ENCODE assay signal across 12 mouse cellular contexts in genomic region chr9:82814536-82814935, GRCm38 (mm10). TPM values are rescaled to one million over a fixed set of nuclear protein-coding genes. Genes with fewer than 3 reads are reported as not detected.
DNase-seq lines count a peak whose midpoint lies in the region; ATAC-seq lines count a peak whose summit lies in the region.
"Had no signal": no experiment of that assay in that cellular context is flagged by ENCODE, and none has a peak within 500 bp of the region (broad histone marks: within the 10 kb centered on the region; RNA-seq: fewer than 3 reads in every experiment).

No protein-coding gene starts in this region.

- ATAC-seq in hindbrain, embryonic 15.5 days (ENCODE audit: low FRiP score, low read depth) = peak; percentile 79; the same call in 1 of the 2 replicates
- no peak for ATAC-seq in hindbrain, embryonic 13.5 days (ENCODE audit: low FRiP score)
- ATAC-seq in forebrain, embryonic 16.5 days = peak; percentile 69; the same call in 1 of the 2 replicates

- H3K36me3 ChIP-seq in hindbrain, embryonic 15.5 days = no peaks in the 10 kb centered on the region
- no peaks in the 10 kb centered on the region for H3K36me3 ChIP-seq in hindbrain, embryonic 13.5 days
- no peaks in the 10 kb centered on the region for H3K36me3 ChIP-seq in forebrain, embryonic 16.5 days (ENCODE audit: control insufficient read depth, insufficient read depth)
- H3K36me3 ChIP-seq: neural tube, embryonic 12.5 days had no signal

- H3K27ac ChIP-seq in hindbrain, embryonic 15.5 days (replicated peaks) = no peak overlapping the region
- H3K27ac ChIP-seq in hindbrain, embryonic 13.5 days = no peak overlapping the region
- H3K27ac ChIP-seq in forebrain, embryonic 16.5 days (ENCODE audit: low read length) = no peak overlapping the region
- H3K27ac ChIP-seq: neural tube, embryonic 12.5 days had no signal

- no peak overlapping the region for H3K4me2 ChIP-seq in hindbrain, embryonic 15.5 days
- H3K4me2 ChIP-seq in hindbrain, embryonic 13.5 days = no peak overlapping the region
- H3K4me2 ChIP-seq in forebrain, embryonic 16.5 days (ENCODE audit: low read length) = no peak overlapping the region
- H3K4me2 ChIP-seq: neural tube, embryonic 12.5 days had no signal

- 50% methylated on average over 3 of the region's 3 CpGs for WGBS in hindbrain, embryonic 15.5 days
- 56% methylated on average over 3 of the region's 3 CpGs for WGBS in hindbrain, embryonic 13.5 days
- 56% methylated on average over 3 of the region's 3 CpGs for WGBS in forebrain, embryonic 16.5 days

- no peaks in the 10 kb centered on the region for H3K4me1 ChIP-seq in hindbrain, embryonic 15.5 days (replicated peaks)
- no peaks in the 10 kb centered on the region for H3K4me1 ChIP-seq in hindbrain, embryonic 13.5 days (replicated peaks)
- H3K4me1 ChIP-seq in forebrain, embryonic 16.5 days (replicated peaks; ENCODE audit: control insufficient read depth, insufficient read depth, low read length) = no peaks in the 10 kb centered on the region
- H3K4me1 ChIP-seq: neural tube, embryonic 12.5 days had no signal

- no peak overlapping the region for H3K4me3 ChIP-seq in hindbrain, embryonic 15.5 days
- no peak overlapping the region for H3K4me3 ChIP-seq in hindbrain, embryonic 13.5 days
- no peak overlapping the region for H3K4me3 ChIP-seq in forebrain, embryonic 16.5 days (replicated peaks; ENCODE audit: low read length)
- H3K4me3 ChIP-seq: neural tube, embryonic 12.5 days had no signal

- no peaks in the 10 kb centered on the region for H3K27me3 ChIP-seq in hindbrain, embryonic 15.5 days
- no peaks in the 10 kb centered on the region for H3K27me3 ChIP-seq in hindbrain, embryonic 13.5 days
- H3K27me3 ChIP-seq in forebrain, embryonic 16.5 days (replicated peaks; ENCODE audit: control insufficient read depth, insufficient read depth, low read length) = no peaks in the 10 kb centered on the region
- H3K27me3 ChIP-seq: neural tube, embryonic 12.5 days had no signal

- peak; percentile 48 for DNase-seq in 3T3-L1 (ENCODE audit: low read depth, low spot score)
- DNase-seq in A20 (ENCODE audit: low read depth, low spot score) = peak; percentile 54
- DNase-seq in spleen, postnatal 4 days (ENCODE audit: low spot score in 2 of 2) = no peak
- DNase-seq in gastrocnemius, postnatal 36 days = no peak
- DNase-seq in kidney, adult 11 months = no peak
- DNase-seq: cerebellum, adult 9-11 months; heart, postnatal 36 days; lung, postnatal 10 days had no signal

- intact Hi-C loops in gastrocnemius, postnatal 36 days (cut with DNase I) = no loop called here

- no peaks in the 10 kb centered on the region for H3K9me3 ChIP-seq in hindbrain, embryonic 15.5 days
- H3K9me3 ChIP-seq in hindbrain, embryonic 13.5 days = no peaks in the 10 kb centered on the region
- no peaks in the 10 kb centered on the region for H3K9me3 ChIP-seq in forebrain, embryonic 16.5 days (ENCODE audit: control insufficient read depth, low read length)
- H3K9me3 ChIP-seq: neural tube, embryonic 12.5 days had no signal

- no peak overlapping the region for H3K9ac ChIP-seq in hindbrain, embryonic 15.5 days
- H3K9ac ChIP-seq in hindbrain, embryonic 13.5 days = no peak overlapping the region
- H3K9ac ChIP-seq in forebrain, embryonic 16.5 days (replicated peaks; ENCODE audit: low read depth, low read length) = no peak overlapping the region
- H3K9ac ChIP-seq: neural tube, embryonic 12.5 days had no signal

RNA-seq across cellular contexts. Expression of gene Irak1bp1, which starts 14.8 kb away (rescaled TPM):
- 33.6 and 35.8 TPM in 2 replicates for polyA plus RNA-seq in hindbrain, embryonic 15.5 days (2015; fragmentation: Nextera tagmentation; extraction: Ambion mirVana)
- 29.1 and 32.9 TPM in 2 replicates for polyA plus RNA-seq in hindbrain, embryonic 13.5 days (2015; fragmentation: Nextera tagmentation; extraction: Ambion mirVana)
- 35.0 and 41.2 TPM in 2 replicates for polyA plus RNA-seq in forebrain, embryonic 16.5 days (2015; fragmentation: Nextera tagmentation; extraction: Ambion mirVana)
- 1 to 10 TPM; 1.5 to 1.9 TPM for total RNA-seq in gastrocnemius, postnatal 36 days (2021)

Comparison
In these comparisons a context has a peak if more than half of its experiments do, and no peak if none do; other contexts are left out.
1. DNase-seq: peak in 3T3-L1 (single experiment) and A20 (single experiment); none in spleen, postnatal 4 days (0 of 2), gastrocnemius, postnatal 36 days (0 of 2) and kidney, adult 11 months (single experiment).